Mouse (Mus musculus) B cell, adult 2 months (primary cell): ENCODE measurements around the gene Dbil5.

Experiments used
- DNase-seq, 2 experiments: peaks; one replicate each; pipeline ENCODE4 v3.0.0; 2022

The Dbil5 gene

DNA sequence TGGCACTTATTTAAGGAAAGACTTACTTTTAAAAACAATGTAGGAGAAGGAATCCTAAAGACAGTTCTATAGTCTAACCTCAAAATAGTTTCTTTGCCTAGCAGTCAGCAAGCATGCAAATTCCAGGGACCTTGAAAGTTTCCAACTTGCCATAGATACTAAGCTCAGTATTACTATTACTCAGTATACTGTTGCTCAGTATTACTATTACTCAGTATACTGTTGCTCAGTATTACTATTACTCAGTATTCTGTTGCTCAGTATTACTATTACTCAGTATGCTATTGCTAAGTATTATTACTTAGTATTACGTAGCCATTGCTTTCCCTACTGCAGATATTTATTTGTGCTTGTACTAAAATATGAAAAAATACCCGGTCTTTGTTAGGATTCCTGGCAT lies 22.3 kb downstream of the Dbil5 start:
- no peak for DNase-seq

DNA sequence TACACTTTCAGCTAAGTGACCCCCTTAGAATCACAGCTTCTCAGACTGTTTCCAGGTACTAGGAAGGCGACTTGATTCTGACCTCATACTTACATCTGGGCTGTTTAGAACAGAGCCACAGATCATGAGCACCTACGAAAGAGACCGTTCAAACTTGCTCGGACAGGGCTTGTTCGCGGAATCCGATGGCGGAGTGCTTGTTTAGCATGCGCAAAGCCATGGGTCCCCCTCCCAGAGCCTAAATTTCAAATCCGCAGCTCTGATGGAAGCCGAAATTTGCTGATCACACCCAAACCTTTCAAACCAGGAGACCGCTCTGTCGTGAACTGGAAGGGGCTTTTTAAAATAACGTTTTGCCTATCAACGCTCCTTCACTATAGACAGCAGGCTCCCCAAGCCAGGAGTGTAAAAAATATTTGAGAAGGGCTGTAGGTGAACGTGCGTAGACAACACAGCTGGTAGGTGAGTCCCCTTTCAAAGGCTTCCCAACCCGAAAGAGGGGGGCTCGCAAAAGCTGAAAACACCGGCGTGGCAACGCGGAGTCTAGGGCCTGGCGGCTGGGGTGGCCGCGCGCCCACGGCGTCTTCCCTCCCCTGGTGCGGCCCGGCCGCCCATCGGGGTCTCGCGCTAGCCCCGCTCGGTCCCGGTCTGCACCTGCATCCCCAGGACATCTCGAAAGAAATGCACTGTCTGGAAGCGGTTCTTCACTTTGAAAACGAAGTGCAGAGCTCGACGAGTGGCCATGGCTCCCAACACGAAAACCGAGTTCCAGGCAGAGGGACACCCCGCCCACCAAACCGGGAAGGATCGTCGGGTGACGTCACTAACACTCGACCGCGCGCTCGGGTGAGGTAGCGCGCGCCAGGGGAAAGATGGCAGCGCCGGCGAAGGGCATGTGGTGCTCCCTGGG lies 25.7 kb downstream of the Dbil5 start, which contains the start of the genes Mrm3 and Glod4:
Gene Mrm3, plus strand, starts transcription at position 815 of the 910 bp plus-strand sequence.
Gene Glod4, minus strand, starts transcription at position 825 of the 910 bp plus-strand sequence.
- DNase-seq: peak; percentile 94

- DNase-seq: no peak
These were observed 26.6 kb downstream of the Dbil5 start for GRCm38 (mm10) chr11:76243811-76244546.

GRCm38 (mm10) chr11:76246439-76246838 lies 29.0 kb downstream of the Dbil5 start:
- no peak for DNase-seq

- DNase-seq: no peak
These were observed 29.8 kb downstream of the Dbil5 start for GRCm38 (mm10) chr11:76247239-76247638.

GRCm38 (mm10) chr11:76252036-76252435 lies 34.6 kb downstream of the Dbil5 start:
- no peak for DNase-seq

DNA sequence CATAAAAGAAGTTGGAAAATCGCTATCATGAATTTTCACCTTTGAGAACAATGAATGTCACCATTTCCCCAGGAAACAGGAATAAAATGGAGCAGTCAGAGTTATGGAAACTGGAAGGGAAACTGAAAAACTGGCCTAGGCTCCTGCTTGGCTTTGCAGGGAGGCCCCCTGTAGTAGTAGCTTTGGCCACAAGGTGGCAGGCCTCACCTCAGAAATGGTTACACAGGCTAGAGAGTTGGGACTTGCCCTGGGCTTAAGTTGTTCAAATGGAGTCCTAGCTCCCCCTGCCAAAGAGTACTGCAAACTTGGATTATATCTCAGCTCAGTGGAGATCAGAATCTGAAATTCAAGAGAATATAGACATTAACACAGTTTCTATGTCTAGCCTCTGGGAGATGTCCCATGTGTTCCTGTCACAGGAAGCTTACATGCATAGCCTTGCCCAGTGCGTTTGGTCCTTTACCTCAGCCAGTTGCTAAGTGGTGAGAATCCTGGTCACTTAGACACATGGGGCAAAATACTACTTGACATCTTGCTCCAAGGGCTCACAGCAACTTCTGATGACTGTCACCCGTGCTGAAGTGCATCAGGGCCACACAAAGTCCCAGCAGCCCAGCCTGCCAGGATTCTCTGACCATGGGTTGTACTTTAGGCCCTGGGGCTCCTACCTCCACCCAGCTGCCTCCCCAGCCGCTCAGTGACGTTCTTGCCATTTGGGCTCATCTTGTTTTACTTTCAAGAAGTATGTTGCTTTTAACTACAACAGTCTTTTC lies 35.9 kb downstream of the Dbil5 start:
- peak; percentile 88 to 89 for DNase-seq

GRCm38 (mm10) chr11:76253918-76254264 lies 36.5 kb downstream of the Dbil5 start:
- DNase-seq: no peak

DNA sequence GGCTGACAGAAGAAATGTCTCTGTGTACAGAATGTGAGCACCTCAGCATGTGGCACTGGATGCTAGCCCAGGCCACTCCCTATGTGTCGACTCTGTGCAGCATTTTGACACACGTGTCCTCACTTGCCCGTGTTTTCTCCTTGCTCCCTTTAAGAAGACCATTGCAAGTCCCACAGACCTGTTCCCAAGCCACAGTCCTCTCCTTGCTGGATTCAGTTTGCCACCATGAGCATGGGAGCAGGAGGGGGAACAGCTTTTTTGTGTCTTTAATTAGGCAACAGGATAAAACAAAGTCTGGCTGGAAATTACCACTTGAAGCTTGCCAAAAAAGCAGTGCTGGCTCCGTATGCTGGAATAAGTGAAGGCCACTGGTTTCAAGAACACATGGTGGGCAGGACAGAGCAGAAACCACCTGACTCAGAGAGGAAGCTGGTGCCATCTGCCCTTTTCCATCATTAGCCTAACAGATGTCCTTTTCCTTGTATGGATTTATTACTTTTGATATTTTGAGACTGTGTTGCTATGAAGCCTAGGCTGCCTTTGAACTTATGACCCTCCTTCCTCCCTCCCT lies 38.1 kb downstream of the Dbil5 start:
- DNase-seq: no peak

DNA sequence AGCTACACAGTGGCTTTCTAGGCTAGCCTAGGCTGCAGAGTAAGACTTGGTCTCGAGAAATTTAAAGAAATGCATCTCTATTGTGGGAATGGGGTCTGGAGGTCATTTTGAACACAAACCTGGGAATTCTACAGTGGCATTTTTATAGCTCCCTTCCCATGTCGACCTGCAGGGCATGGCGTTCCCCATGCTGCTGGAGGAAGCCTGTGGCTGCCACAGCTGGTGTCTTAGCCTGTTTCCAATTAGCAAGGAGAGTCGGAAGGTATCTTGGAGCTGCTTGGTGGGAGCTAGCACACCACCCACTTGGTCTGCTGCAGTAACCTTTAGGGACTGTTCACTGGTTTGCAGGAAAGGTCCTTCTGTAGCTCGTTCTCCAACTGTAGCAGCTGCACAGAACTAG lies 38.7 kb downstream of the Dbil5 start:
- DNase-seq: no peak

- no peak for DNase-seq
These were observed 40.0 kb downstream of the Dbil5 start for GRCm38 (mm10) chr11:76257386-76257785.

GRCm38 (mm10) chr11:76258511-76258910 lies 41.1 kb downstream of the Dbil5 start:
- no peak for DNase-seq

DNA sequence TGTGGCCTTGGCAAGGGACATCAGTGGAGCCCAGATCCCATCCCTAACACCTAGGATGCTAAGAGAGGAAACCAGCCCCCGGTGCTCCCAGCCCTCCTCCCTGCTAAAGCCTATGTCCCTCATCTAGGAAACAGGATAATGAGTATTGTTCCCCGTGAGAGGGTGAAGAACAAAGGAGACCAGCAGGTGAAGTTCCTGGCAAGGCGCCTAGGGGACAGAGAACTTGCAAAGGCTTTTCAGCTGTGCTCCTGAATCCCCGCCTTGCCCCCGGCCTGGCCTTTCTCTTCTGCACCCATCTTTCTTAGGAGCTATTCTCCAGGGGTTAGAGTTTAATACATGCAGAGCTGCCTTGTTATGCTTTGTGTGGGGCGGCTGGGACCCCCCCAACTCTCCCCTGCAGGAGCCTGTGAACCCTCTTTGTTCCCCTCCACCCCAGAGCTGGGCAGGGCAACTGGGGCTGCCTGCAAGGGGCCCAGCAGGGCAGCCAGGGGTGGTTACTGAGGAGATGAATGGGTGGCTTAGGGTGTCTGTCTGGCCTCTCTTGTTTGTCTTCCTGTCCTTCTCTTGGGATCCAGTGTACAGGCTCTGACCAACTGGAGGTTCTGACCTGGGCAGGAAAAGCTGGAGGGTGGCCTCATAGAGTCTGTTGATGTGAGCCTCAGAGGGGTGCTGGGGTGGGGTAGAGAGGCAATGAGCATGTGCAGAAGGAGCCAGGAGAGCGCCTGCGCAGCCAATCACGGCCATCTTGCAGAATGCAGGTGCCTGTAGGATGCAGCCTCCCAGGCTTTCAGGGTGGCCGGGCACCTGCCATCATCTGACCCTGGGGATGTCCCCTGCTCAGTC lies 43.0 kb downstream of the Dbil5 start:
- no peak for DNase-seq

- no peak for DNase-seq
These were observed 43.8 kb downstream of the Dbil5 start for GRCm38 (mm10) chr11:76261224-76261623.

DNA sequence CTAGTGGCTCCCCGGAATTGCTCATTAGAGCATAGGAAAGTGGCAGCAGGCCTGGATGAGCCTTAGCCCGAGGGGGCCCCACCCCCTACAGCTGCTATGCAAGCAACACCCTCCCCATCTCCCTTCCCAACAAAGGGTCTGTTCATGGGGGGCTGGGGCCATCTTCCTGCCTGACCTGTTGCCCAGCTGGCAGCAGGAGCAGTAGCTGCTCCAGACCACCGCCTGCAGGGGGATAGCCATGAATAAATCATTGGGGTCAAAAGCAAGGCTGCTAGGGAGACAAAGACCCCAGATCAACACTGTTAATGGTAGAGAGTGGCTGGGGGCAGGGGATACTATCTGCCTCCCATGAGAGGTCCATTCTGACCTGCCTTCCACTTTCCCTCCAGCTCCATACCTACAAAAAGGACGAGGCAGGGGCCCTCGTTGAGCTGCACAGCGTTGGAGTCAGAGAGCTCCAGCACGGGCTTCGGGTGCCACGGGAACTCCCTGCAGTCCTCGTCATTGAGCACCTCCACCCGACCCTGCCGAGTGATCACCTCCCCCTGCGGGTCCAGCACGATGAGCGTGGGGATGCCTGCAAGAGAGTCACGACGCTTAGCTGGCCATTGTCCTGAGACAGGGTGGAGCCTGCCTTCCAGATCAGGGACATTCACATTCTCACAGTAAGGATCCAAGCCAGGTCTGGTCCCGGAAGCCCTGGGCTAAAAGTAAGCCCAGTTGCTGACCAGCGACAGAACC lies 45.4 kb downstream of the Dbil5 start:
- DNase-seq: no peak

GRCm38 (mm10) chr11:76267550-76267949 lies 50.1 kb downstream of the Dbil5 start:
- DNase-seq: no peak

DNA sequence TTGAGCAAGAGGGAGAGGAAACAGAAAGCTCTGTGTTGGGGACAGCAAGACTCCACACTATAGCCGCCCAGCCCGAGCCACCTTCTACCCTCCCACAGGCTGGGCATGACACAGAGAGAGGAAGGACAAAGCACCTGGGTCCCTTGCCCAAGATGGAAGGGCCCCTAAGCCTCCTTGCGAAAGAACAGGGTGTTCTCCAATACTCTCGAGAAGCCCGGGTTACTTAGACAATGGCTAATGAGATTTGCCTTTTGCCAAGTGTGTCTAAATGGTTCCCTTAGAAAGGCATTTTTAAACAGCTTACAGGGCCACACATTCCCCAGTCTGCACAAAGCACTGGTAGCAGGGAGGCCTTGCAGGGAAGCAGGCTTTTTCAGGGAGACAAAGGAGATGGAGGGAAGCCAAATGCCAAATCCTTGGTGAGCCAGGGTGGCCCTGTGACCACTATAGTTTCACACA lies 50.6 kb downstream of the Dbil5 start:
- DNase-seq: no peak
